Mouse (Mus musculus): ENCODE data around the gene Cnnm2. TPM values are rescaled to one million over a fixed set of nuclear protein-coding genes. Genes with fewer than 3 reads are reported as not detected.

Gene Cnnm2
- total and polyA plus RNA-seq, 3 experiments = 16.2 to 67.6 (median 27.1) TPM

- ATAC-seq (ENCODE audit: extremely low read depth, insufficient number of reproducible peaks, low FRiP score, poor library complexity, severe bottlenecking) (no peak), DNase-seq (ENCODE audit: low spot score) (no peak)
- H3K4me3 ChIP-seq (ENCODE audit: low read depth, low read length) = no peak overlapping the region
- peaks cover 57% of the 10 kb centered on the region for H3K36me3 ChIP-seq (replicated peaks)
- no peak for TF ChIP-seq GATA2 (IDR thresholded peaks at IDR 0.05; ENCODE audit: borderline replicate concordance, low read depth, low read length)
- H3K4me1 ChIP-seq (ENCODE audit: insufficient read depth, low read depth, low read length) = peaks cover 41% of the 10 kb centered on the region
- no peaks in the 10 kb centered on the region for H3K27me3 ChIP-seq (ENCODE audit: insufficient read depth, low read length)
- no peaks in the 10 kb centered on the region for H3K9me3 ChIP-seq (replicated peaks)
Measured at GRCm38 (mm10) chr19:46926951-46927350, 165.6 kb downstream of the Cnnm2 start.

- DNase-seq (ENCODE audit: low spot score) (no peak), ATAC-seq (ENCODE audit: extremely low read depth, insufficient number of reproducible peaks, low FRiP score, poor library complexity, severe bottlenecking) (no peak)
- no peaks in the 10 kb centered on the region for H3K9me3 ChIP-seq (replicated peaks)
- TF ChIP-seq GATA1 (IDR thresholded peaks at IDR 0.05; ENCODE audit: borderline replicate concordance, low read length) = no peak
- no peak for TF ChIP-seq GATA2 (IDR thresholded peaks at IDR 0.05; ENCODE audit: borderline replicate concordance, low read depth, low read length)
- no peak for TF ChIP-seq POLR2AphosphoS5 (IDR thresholded peaks at IDR 0.05; ENCODE audit: insufficient replicate concordance, low read depth, low read length)
- TF ChIP-seq TAL1 (conservative IDR thresholded peaks at IDR 0.05; ENCODE audit: low read depth, low read length) = no peak
- no peak for TF ChIP-seq CTCF (IDR thresholded peaks at IDR 0.05; ENCODE audit: low read depth, low read length)
- peaks cover 54% of the 10 kb centered on the region for H3K36me3 ChIP-seq (replicated peaks)
- H3K4me1 ChIP-seq (ENCODE audit: insufficient read depth, low read depth, low read length) = peaks cover 46% of the 10 kb centered on the region
- no peaks in the 10 kb centered on the region for H3K27me3 ChIP-seq (ENCODE audit: insufficient read depth, low read length)
- no peak overlapping the region for H3K4me3 ChIP-seq (ENCODE audit: low read depth, low read length)
Measured at GRCm38 (mm10) chr19:46928136-46928535, 166.7 kb downstream of the Cnnm2 start.

GRCm38 (mm10) chr19:46929044-46929587 lies 167.7 kb downstream of the Cnnm2 start:
- TF ChIP-seq TAL1 (conservative IDR thresholded peaks at IDR 0.05; ENCODE audit: low read depth, low read length) (no peak), POLR2AphosphoS5 (IDR thresholded peaks at IDR 0.05; ENCODE audit: insufficient replicate concordance, low read depth, low read length) (no peak), CTCF (IDR thresholded peaks at IDR 0.05; ENCODE audit: low read depth, low read length) (no peak), GATA1 (IDR thresholded peaks at IDR 0.05; ENCODE audit: borderline replicate concordance, low read length) (no peak), GATA2 (IDR thresholded peaks at IDR 0.05; ENCODE audit: borderline replicate concordance, low read depth, low read length) (no peak)
- peaks cover 52% of the 10 kb centered on the region for H3K4me1 ChIP-seq (ENCODE audit: insufficient read depth, low read depth, low read length)
- ATAC-seq (ENCODE audit: extremely low read depth, insufficient number of reproducible peaks, low FRiP score, poor library complexity, severe bottlenecking) = no peak

More at GRCm38 (mm10) chr19:46929044-46929587, 167.7 kb downstream of the Cnnm2 start:
- H3K4me3 ChIP-seq (ENCODE audit: low read depth, low read length) = no peak overlapping the region
- no peaks in the 10 kb centered on the region for H3K27me3 ChIP-seq (ENCODE audit: insufficient read depth, low read length)
- no peak for DNase-seq (ENCODE audit: low spot score)
- no peaks in the 10 kb centered on the region for H3K9me3 ChIP-seq (replicated peaks)
- H3K36me3 ChIP-seq (replicated peaks) = peaks cover 54% of the 10 kb centered on the region

Other genes starting within 250 kb of the Cnnm2 start
- gene Arl3, start 188.4 kb upstream of the Cnnm2 start, total RNA-seq (2014; fragmentation: Nextera tagmentation) = 5.2 and 12.0 TPM in 2 replicates
- 16.4 and 18.9 TPM in 2 replicates for gene Arl3, start 188.4 kb upstream of the Cnnm2 start, total RNA-seq (2017)
- gene Arl3, start 188.4 kb upstream of the Cnnm2 start, polyA plus RNA-seq (2012) = 6.6 and 7.9 TPM in 2 replicates
- gene Sfxn2, start 188.2 kb upstream of the Cnnm2 start, total RNA-seq (2014; fragmentation: Nextera tagmentation) = 0.83 and 5.9 TPM in 2 replicates
- gene Sfxn2, start 188.2 kb upstream of the Cnnm2 start, total RNA-seq (2017) = 2.3 and 2.8 TPM in 2 replicates
- gene Sfxn2, start 188.2 kb upstream of the Cnnm2 start, polyA plus RNA-seq (2012) = 0.74 and 1.6 TPM in 2 replicates
- 28.9 and 41.5 TPM in 2 replicates for gene Wbp1l, start 162.5 kb upstream of the Cnnm2 start, total RNA-seq (2014; fragmentation: Nextera tagmentation)
- 31.9 TPM in 2 replicates for gene Wbp1l, start 162.5 kb upstream of the Cnnm2 start, total RNA-seq (2017)
- gene Wbp1l, start 162.5 kb upstream of the Cnnm2 start, polyA plus RNA-seq (2012) = 52.9 and 53.3 TPM in 2 replicates
- not detected in 2 replicates for gene Cyp17a1, start 88.4 kb upstream of the Cnnm2 start, total RNA-seq (2014; fragmentation: Nextera tagmentation)
- 0.06 and 0.22 TPM in 2 replicates for gene Cyp17a1, start 88.4 kb upstream of the Cnnm2 start, total RNA-seq (2017)
- not detected in 2 replicates for gene Cyp17a1, start 88.4 kb upstream of the Cnnm2 start, polyA plus RNA-seq (2012)
- 6.5 and 9.5 TPM in 2 replicates for gene Borcs7, start 71.7 kb upstream of the Cnnm2 start, total RNA-seq (2014; fragmentation: Nextera tagmentation)
- 4.4 and 5.1 TPM in 2 replicates for gene Borcs7, start 71.7 kb upstream of the Cnnm2 start, total RNA-seq (2017)
- gene Borcs7, start 71.7 kb upstream of the Cnnm2 start, polyA plus RNA-seq (2012) = 0.88 and 1.5 TPM in 2 replicates
- gene As3mt, start 54.1 kb upstream of the Cnnm2 start, total RNA-seq (2014; fragmentation: Nextera tagmentation) = not detected in 2 replicates
- 0.17 and 0.49 TPM in 2 replicates for gene As3mt, start 54.1 kb upstream of the Cnnm2 start, total RNA-seq (2017)
- gene As3mt, start 54.1 kb upstream of the Cnnm2 start, polyA plus RNA-seq (2012) = not detected in 2 replicates